Comparison of ENCODE assay signal across 29 mouse cellular contexts in the genomic region with DNA sequence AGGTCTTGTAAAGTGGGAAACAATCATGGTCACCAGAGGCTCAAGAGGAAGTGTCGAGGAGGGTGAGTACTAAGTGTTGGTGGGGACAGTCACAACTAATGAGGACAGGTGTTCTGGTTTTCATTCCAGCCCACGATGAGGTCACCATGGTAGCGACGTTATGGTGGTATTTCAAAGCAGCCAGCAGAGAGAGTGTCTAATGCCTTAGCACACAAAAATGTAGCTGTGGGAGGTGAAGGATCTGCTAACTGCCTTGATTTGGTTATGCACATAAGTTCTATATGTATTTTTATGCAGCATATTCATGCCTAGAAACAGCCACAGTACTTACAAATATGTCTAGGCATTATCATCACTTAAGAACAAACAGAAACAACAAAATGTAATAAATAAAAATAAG.
A peak's percentile ranks its signal among the peaks of the same experiment; 100 is the strongest.
DNase-seq lines count a peak whose midpoint lies in the region; ATAC-seq and TF ChIP-seq lines count a peak whose summit lies in the region.
"Had no signal": no experiment of that assay in that cellular context is flagged by ENCODE, and none has a peak within 500 bp of the region (broad histone marks: within the 10 kb centered on the region; RNA-seq: fewer than 3 reads in every experiment).

No protein-coding gene starts in this region.

- H3K4me2 ChIP-seq in intestine, embryonic 14.5 days (ENCODE audit: low read length): no peak overlapping the region
- no peak overlapping the region for H3K4me2 ChIP-seq in intestine, postnatal 0 days (replicated peaks; ENCODE audit: low read depth)
- no peak overlapping the region for H3K4me2 ChIP-seq in limb, embryonic 11.5 days (ENCODE audit: low read depth, severe bottlenecking)
- H3K4me2 ChIP-seq: heart, embryonic 12.5 days; heart, embryonic 15.5 days; hindbrain, embryonic 14.5 days had no signal

- H3K4me1 ChIP-seq in intestine, embryonic 14.5 days (replicated peaks; ENCODE audit: control insufficient read depth, insufficient read depth, low read length): no peaks in the 10 kb centered on the region; the same call in 1 of the 2 replicates
- no peaks in the 10 kb centered on the region for H3K4me1 ChIP-seq in intestine, postnatal 0 days (replicated peaks; ENCODE audit: control insufficient read depth, insufficient read depth, low read length)
- no peaks in the 10 kb centered on the region for H3K4me1 ChIP-seq in limb, embryonic 11.5 days (ENCODE audit: control insufficient read depth, insufficient read depth, low read length)
- peaks cover 4% of the 10 kb centered on the region; the same call in 1 of the 2 replicates for H3K4me1 ChIP-seq in limb, embryonic 10.5 days
- H3K4me1 ChIP-seq: forebrain, embryonic 10.5 days; heart, embryonic 12.5 days; heart, embryonic 15.5 days had no signal

- WGBS in intestine, embryonic 14.5 days: 55% methylated on average over 4 of the region's 4 CpGs
- 57% methylated on average over 4 of the region's 4 CpGs for WGBS in intestine, postnatal 0 days
- 52% methylated on average over 4 of the region's 4 CpGs for WGBS in limb, embryonic 11.5 days
- WGBS in limb, embryonic 10.5 days: 68% methylated on average over 4 of the region's 4 CpGs

- H3K27ac ChIP-seq in intestine, embryonic 14.5 days (ENCODE audit: low read depth): no peak overlapping the region
- no peak overlapping the region for H3K27ac ChIP-seq in intestine, postnatal 0 days (ENCODE audit: low read depth, low read length)
- H3K27ac ChIP-seq in limb, embryonic 11.5 days (replicated peaks; ENCODE audit: low read depth, low read length): no peak overlapping the region
- H3K27ac ChIP-seq in limb, embryonic 10.5 days: no peak overlapping the region
- H3K27ac ChIP-seq: forebrain, embryonic 10.5 days; heart, embryonic 15.5 days; hindbrain, embryonic 14.5 days; hindbrain, postnatal 0 days had no signal

- H3K9ac ChIP-seq in intestine, embryonic 14.5 days (ENCODE audit: low read length): no peak overlapping the region
- no peak overlapping the region for H3K9ac ChIP-seq in intestine, postnatal 0 days (ENCODE audit: low read depth, low read length)
- no peak overlapping the region for H3K9ac ChIP-seq in limb, embryonic 11.5 days (ENCODE audit: low read length)
- H3K9ac ChIP-seq: forebrain, postnatal 0 days; heart, embryonic 12.5 days; heart, embryonic 15.5 days; hindbrain, embryonic 14.5 days had no signal

- H3K36me3 ChIP-seq in intestine, embryonic 14.5 days (ENCODE audit: control insufficient read depth, insufficient read depth, low read length): no peaks in the 10 kb centered on the region
- H3K36me3 ChIP-seq in intestine, postnatal 0 days (ENCODE audit: control insufficient read depth, insufficient read depth): no peaks in the 10 kb centered on the region
- no peaks in the 10 kb centered on the region for H3K36me3 ChIP-seq in limb, embryonic 11.5 days (ENCODE audit: control insufficient read depth, insufficient read depth, low read length)
- H3K36me3 ChIP-seq in limb, embryonic 10.5 days: no peaks in the 10 kb centered on the region
- H3K36me3 ChIP-seq: forebrain, embryonic 10.5 days; G1E; heart, embryonic 12.5 days; heart, embryonic 15.5 days had no signal

- no peaks in the 10 kb centered on the region for H3K27me3 ChIP-seq in intestine, embryonic 14.5 days (replicated peaks; ENCODE audit: control insufficient read depth, insufficient read depth, low read length)
- H3K27me3 ChIP-seq in intestine, postnatal 0 days (replicated peaks; ENCODE audit: control insufficient read depth, insufficient read depth, low read length): no peaks in the 10 kb centered on the region
- H3K27me3 ChIP-seq in limb, embryonic 11.5 days (ENCODE audit: control insufficient read depth, insufficient read depth, low read length): no peaks in the 10 kb centered on the region
- no peaks in the 10 kb centered on the region for H3K27me3 ChIP-seq in limb, embryonic 10.5 days (ENCODE audit: low read depth, poor library complexity, severe bottlenecking)
- H3K27me3 ChIP-seq: heart, embryonic 12.5 days; heart, embryonic 15.5 days; Patski had no signal

- no peak overlapping the region for H3K4me3 ChIP-seq in intestine, embryonic 14.5 days (ENCODE audit: low read depth, low read length)
- no peak overlapping the region for H3K4me3 ChIP-seq in intestine, postnatal 0 days (ENCODE audit: low read depth, low read length)
- H3K4me3 ChIP-seq in limb, embryonic 11.5 days (ENCODE audit: low read depth, low read length): no peak overlapping the region
- H3K4me3 ChIP-seq in limb, embryonic 10.5 days: no peak overlapping the region
- H3K4me3 ChIP-seq: forebrain, embryonic 10.5 days; heart, embryonic 12.5 days; heart, embryonic 15.5 days had no signal

- intact Hi-C loops in heart, postnatal 10 days (cut with DNase I): no loop called here

- no peaks in the 10 kb centered on the region for H3K9me3 ChIP-seq in intestine, embryonic 14.5 days (ENCODE audit: control insufficient read depth, low read length)
- no peaks in the 10 kb centered on the region for H3K9me3 ChIP-seq in intestine, postnatal 0 days (ENCODE audit: control insufficient read depth)
- no peaks in the 10 kb centered on the region for H3K9me3 ChIP-seq in limb, embryonic 11.5 days (ENCODE audit: control insufficient read depth, low read length)
- no peaks in the 10 kb centered on the region for H3K9me3 ChIP-seq in limb, embryonic 10.5 days (replicated peaks)
- H3K9me3 ChIP-seq: forebrain, embryonic 10.5 days; heart, embryonic 12.5 days; heart, embryonic 15.5 days had no signal

- no peak for TF ChIP-seq CTCF in intestine, postnatal 0 days (IDR thresholded peaks at IDR 0.05; ENCODE audit: low read depth)

- ATAC-seq in frontal cortex, adult (ENCODE audit: low TSS enrichment): peak; percentile 99
- no peak for ATAC-seq in intestine, embryonic 14.5 days (replicated peaks; ENCODE audit: low FRiP score, low TSS enrichment, low read depth)
- no peak for ATAC-seq in intestine, postnatal 0 days
- ATAC-seq in limb, embryonic 11.5 days (ENCODE audit: insufficient number of reproducible peaks, low FRiP score, low TSS enrichment, low read depth): no peak
- ATAC-seq: forebrain, embryonic 14.5 days; forebrain, postnatal 0 days; hindbrain, postnatal 0 days; inflammation-experienced regulatory T-cells, adult 6 months; Patski had no signal

- no peak for DNase-seq in frontal cortex, postnatal 25 days (ENCODE audit: low spot score in 2 of 2)
- peak; percentile 49 for DNase-seq in intestine, embryonic 14.5 days (ENCODE audit: low spot score)
- peak; percentile 20 for DNase-seq in limb, embryonic 11.5 days (ENCODE audit: low spot score)
- no peak for DNase-seq in limb, embryonic 10.5 days (ENCODE audit: low spot score)
- DNase-seq in telencephalon, adult 2 months (ENCODE audit: low read depth, low spot score): peak; percentile 38
- no peak for DNase-seq in heart, postnatal 10 days
- DNase-seq: adrenal gland, postnatal 10 days; adrenal gland, postnatal 36 days; cerebellum, adult 11 months; cerebellum, adult 8-10 months; cerebellum, postnatal 10 days; cerebellum, postnatal 36 days; forebrain, postnatal 0 days; gastrocnemius, postnatal 10 days; gastrocnemius, postnatal 36 days; heart, postnatal 14 days; heart, postnatal 4 days; kidney, adult 11 months had no signal

Comparison
In these comparisons a context has a peak if more than half of its experiments do, and no peak if none do; other contexts are left out.
1. DNase-seq: peak in intestine, embryonic 14.5 days (single experiment), limb, embryonic 11.5 days (single experiment) and telencephalon, adult 2 months (single experiment); none in frontal cortex, postnatal 25 days (0 of 2), limb, embryonic 10.5 days (single experiment) and heart, postnatal 10 days (0 of 2).